Mouse (Mus musculus) testis, adult 2 months (tissue): ENCODE data around the gene Dclk2. TPM values are rescaled to one million over a fixed set of nuclear protein-coding genes. Genes with fewer than 3 reads are reported as not detected.

Source experiments
- H3K27ac ChIP-seq: fragments of 200-500 bp; 2 replicates; pipeline ENCODE4 v1.5.1; 2012; ENCODE audit warnings: low read depth, low read length; ENCODE audit not compliant: control insufficient read depth, insufficient read depth
- H3K27me3 ChIP-seq: fragments of 200-500 bp; 2 replicates; pipeline ENCODE4 v1.6.1; 2012; ENCODE audit warnings: mild to moderate bottlenecking, low read length, moderate library complexity; ENCODE audit not compliant: control insufficient read depth, insufficient read depth
- H3K36me3 ChIP-seq: fragments of 200-500 bp; 2 replicates; pipeline ENCODE4 v1.6.1; 2012; ENCODE audit warnings: mild to moderate bottlenecking, low read length; ENCODE audit not compliant: control insufficient read depth, insufficient read depth
- H3K4me1 ChIP-seq: fragments of 200-500 bp; 2 replicates; pipeline ENCODE4 v1.6.1; 2012; ENCODE audit warnings: low read length; ENCODE audit not compliant: control insufficient read depth, insufficient read depth
- H3K4me3 ChIP-seq: fragments of 200-500 bp; 2 replicates; pipeline ENCODE4 v1.5.1; 2012; ENCODE audit warnings: low read depth, mild to moderate bottlenecking, low read length, moderate library complexity, mixed read lengths; ENCODE audit not compliant: control insufficient read depth
- CTCF ChIP-seq: fragments of 200-500 bp; IDR thresholded peaks from 2 replicates; pipeline ENCODE4 v1.5.1; 2012; ENCODE audit warnings: low read depth, mild to moderate bottlenecking, inconsistent platforms, low read length, moderate library complexity; ENCODE audit not compliant: control insufficient read depth, insufficient read depth, insufficient replicate concordance
- POLR2A ChIP-seq: fragments of 200-500 bp; IDR thresholded peaks from 2 replicates; pipeline ENCODE4 v1.6.1; 2012; ENCODE audit warnings: low read depth, mild to moderate bottlenecking, inconsistent platforms, low read length, moderate library complexity; ENCODE audit not compliant: control insufficient read depth
- polyA plus RNA-seq: library from polyadenylated mRNA; depleted of rRNA; stranded (reverse); fragments of >200 nt; gene quantifications from 2 replicates; pipeline ENCODE4 v1.2.3, GENCODE M21; 2012; rRNA removed

Dclk2 gene
- polyA plus RNA-seq, 1 experiment, result 1.3 TPM

- TF ChIP-seq CTCF, result no peak
- no peak for TF ChIP-seq POLR2A
- Histone ChIP-seq H3K36me3 (no peaks in the 10 kb centered on the region), H3K4me1 (no peaks in the 10 kb centered on the region), H3K27ac (no peak overlapping the region), H3K27me3 (no peaks in the 10 kb centered on the region), H3K4me3 (no peak overlapping the region)
Observed at GRCm38 (mm10) chr3:86754595-86755557, 165.8 kb downstream of the Dclk2 start.

- H3K27ac ChIP-seq, result no peak overlapping the region
- no peaks in the 10 kb centered on the region for H3K4me1 ChIP-seq
- TF ChIP-seq POLR2A (no peak), CTCF (no peak)
- H3K4me3 ChIP-seq, result no peak overlapping the region
- H3K36me3 ChIP-seq, result no peaks in the 10 kb centered on the region
- no peaks in the 10 kb centered on the region for H3K27me3 ChIP-seq
Observed at GRCm38 (mm10) chr3:86754178-86754577, 166.5 kb downstream of the Dclk2 start.

- no peaks in the 10 kb centered on the region for H3K4me1 ChIP-seq
- H3K27ac ChIP-seq, result no peak overlapping the region
- TF ChIP-seq POLR2A, result no peak
- TF ChIP-seq CTCF, result no peak
- no peak overlapping the region for H3K4me3 ChIP-seq
- no peaks in the 10 kb centered on the region for H3K36me3 ChIP-seq
- H3K27me3 ChIP-seq, result no peaks in the 10 kb centered on the region
Observed at GRCm38 (mm10) chr3:86750652-86751051, 170.0 kb downstream of the Dclk2 start.

- no peak overlapping the region for H3K27ac ChIP-seq
- no peak overlapping the region for H3K4me3 ChIP-seq
- TF ChIP-seq CTCF (no peak), POLR2A (no peak)
- H3K27me3 ChIP-seq, result no peaks in the 10 kb centered on the region
- H3K36me3 ChIP-seq, result no peaks in the 10 kb centered on the region
- H3K4me1 ChIP-seq, result no peaks in the 10 kb centered on the region
Observed at GRCm38 (mm10) chr3:86745769-86746512, 174.7 kb downstream of the Dclk2 start.

GRCm38 (mm10) chr3:86745348-86745747 lies 175.3 kb downstream of the Dclk2 start:
- no peak overlapping the region for H3K27ac ChIP-seq
- no peaks in the 10 kb centered on the region for H3K4me1 ChIP-seq
- no peaks in the 10 kb centered on the region for H3K27me3 ChIP-seq
- no peak overlapping the region for H3K4me3 ChIP-seq
- TF ChIP-seq CTCF (no peak), POLR2A (no peak)
- no peaks in the 10 kb centered on the region for H3K36me3 ChIP-seq

GRCm38 (mm10) chr3:86739745-86740144 lies 180.9 kb downstream of the Dclk2 start:
- no peaks in the 10 kb centered on the region for H3K36me3 ChIP-seq
- no peak for TF ChIP-seq POLR2A
- no peak for TF ChIP-seq CTCF
- H3K4me1 ChIP-seq, result no peaks in the 10 kb centered on the region
- H3K4me3 ChIP-seq, result no peak overlapping the region
- H3K27me3 ChIP-seq, result no peaks in the 10 kb centered on the region
- no peak overlapping the region for H3K27ac ChIP-seq

- no peak for TF ChIP-seq POLR2A
- TF ChIP-seq CTCF, result no peak
- no peaks in the 10 kb centered on the region for H3K36me3 ChIP-seq
- no peak overlapping the region for H3K4me3 ChIP-seq
- no peak overlapping the region for H3K27ac ChIP-seq
- H3K27me3 ChIP-seq, result no peaks in the 10 kb centered on the region
- H3K4me1 ChIP-seq, result no peaks in the 10 kb centered on the region
Observed at GRCm38 (mm10) chr3:86738831-86739230, 181.8 kb downstream of the Dclk2 start.

Other genes starting within 250 kb of the Dclk2 start
- 1.3 and 1.8 TPM in 2 replicates for gene Cd1d1, start 78.6 kb upstream of the Dclk2 start, polyA plus RNA-seq